Mouse (Mus musculus) embryonic facial prominence, embryonic 14.5 days (tissue): Measurements from ENCODE around the gene Zc4h2. TPM values are rescaled to one million over a fixed set of nuclear protein-coding genes. Genes with fewer than 3 reads are reported as not detected.

Experiments
- ATAC-seq: fragments of 200-750 bp; cut with Nextera tagmentation; 2 replicates; pipeline ENCODE4 v1.8.0; 2017; ENCODE audit warnings: low read depth, moderate number of reproducible peaks, moderate TSS enrichment
- DNase-seq: peaks from one replicate; pipeline ENCODE4 v3.0.0-alpha.2; 2015; ENCODE audit warnings: low spot score
- H3K27ac ChIP-seq: fragments of 300-500 bp; sonication (generic); replicated peaks from 2 replicates; pipeline ENCODE4 v1.5.1; 2014; ENCODE audit warnings: low read depth, mild to moderate bottlenecking, low read length, moderate library complexity
- H3K27me3 ChIP-seq: fragments of 300-500 bp; sonication (generic); replicated peaks from 2 replicates; pipeline ENCODE4 v1.6.1; 2014; ENCODE audit warnings: low read length; ENCODE audit not compliant: control insufficient read depth, insufficient read depth
- H3K36me3 ChIP-seq: fragments of 300-500 bp; sonication (generic); 2 replicates; pipeline ENCODE4 v1.6.1; 2014; ENCODE audit warnings: low read length, mixed read lengths; ENCODE audit not compliant: control insufficient read depth, insufficient read depth
- H3K4me1 ChIP-seq: fragments of 300-500 bp; sonication (generic); 2 replicates; pipeline ENCODE4 v1.6.1; 2014; ENCODE audit warnings: antibody characterized with exemption, low read length; ENCODE audit not compliant: control insufficient read depth, insufficient read depth
- H3K4me2 ChIP-seq: fragments of 300-500 bp; sonication (generic); 2 replicates; pipeline ENCODE4 v1.6.1; 2014; ENCODE audit warnings: low read depth, mild to moderate bottlenecking, low read length, moderate library complexity, mixed read lengths
- H3K4me3 ChIP-seq: fragments of 300-500 bp; sonication (generic); 2 replicates; pipeline ENCODE4 v1.5.1; 2014; ENCODE audit warnings: low read depth, mild to moderate bottlenecking, low read length
- H3K9ac ChIP-seq: fragments of 300-500 bp; sonication (generic); 2 replicates; pipeline ENCODE4 v1.6.1; 2014; ENCODE audit warnings: low read depth, mild to moderate bottlenecking, low read length, moderate library complexity, mixed read lengths
- H3K9me3 ChIP-seq: fragments of 300-500 bp; sonication (generic); 2 replicates; pipeline ENCODE4 v1.6.1; 2016; ENCODE audit warnings: low read length; ENCODE audit not compliant: control insufficient read depth
- WGBS: fragments of 180-500 bp; shearing (Covaris S2); extraction: QIAGEN DNeasy Blood & Tissue Kit; methylation state at CpG from one replicate; pipeline ENCODE4 v1.1.7; 2014; 5-methylcytosine and 5-hydroxymethylcytosine counted together
- polyA plus RNA-seq: library from polyadenylated mRNA; unstranded; fragments of >200 nt; fragmentation: Nextera tagmentation; extraction: Ambion mirVana; gene quantifications from 2 replicates; pipeline ENCODE4 v1.2.1, GENCODE M21; 2014

Zc4h2 gene
- 17.2 and 20.0 TPM in 2 replicates for polyA plus RNA-seq

DNA sequence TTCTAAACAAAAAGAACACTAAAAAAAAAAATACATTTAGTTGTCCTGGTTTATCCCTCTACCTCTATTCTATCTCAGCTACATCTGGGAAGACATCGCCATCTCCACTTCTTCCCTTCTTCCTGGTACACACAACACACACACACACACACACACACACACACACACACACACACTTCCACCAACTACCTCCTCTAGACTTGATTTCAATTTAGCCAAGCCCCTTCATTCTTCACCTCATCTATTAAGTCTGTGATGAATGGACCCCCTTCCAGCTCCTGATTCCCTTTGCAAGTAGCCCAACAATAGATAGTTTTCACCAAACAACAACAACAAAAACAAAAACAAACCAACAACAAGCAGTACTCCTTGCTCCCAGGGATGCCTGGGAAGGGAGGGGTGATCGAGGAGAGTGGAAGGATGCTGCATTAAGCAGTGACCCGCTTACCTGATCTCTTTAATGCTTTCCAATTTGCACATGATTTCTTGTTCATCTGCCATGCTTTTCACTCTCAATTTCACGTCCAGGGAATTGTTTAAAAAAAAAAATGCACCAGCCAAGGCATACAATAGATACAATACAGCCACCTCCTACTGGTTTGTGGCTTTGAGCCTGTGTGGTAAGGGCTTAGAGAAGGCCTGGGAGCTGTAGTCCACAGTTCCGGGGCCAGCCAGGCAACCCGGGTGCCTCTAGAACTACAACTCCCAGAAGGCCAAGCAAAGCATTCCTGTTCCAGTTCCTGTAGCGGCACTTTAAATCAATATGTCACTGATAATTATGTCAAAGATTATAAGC lies at the start of gene Zc4h2:
Gene Zc4h2, minus strand, starts transcription at position 706 of the 796 bp plus-strand sequence.
- Histone ChIP-seq H3K9ac (peak within 1 kb of the TSS; percentile 52), H3K36me3 (no peaks in the 10 kb centered on the region), H3K27me3 (no peaks in the 10 kb centered on the region), H3K4me2 (peak within 1 kb of the TSS; percentile 52), H3K4me1 (no peaks in the 10 kb centered on the region), H3K4me3 (peak within 1 kb of the TSS; percentile 45), H3K9me3 (no peaks in the 10 kb centered on the region), H3K27ac (0 out of 2 replicates have a peak within 1 kb of the TSS, but pooled peaks have one; percentile 45)
- ATAC-seq (peak; percentile 100), DNase-seq (peak; percentile 92)
- 14% methylated on average over 7 of the region's 7 CpGs for WGBS

DNA sequence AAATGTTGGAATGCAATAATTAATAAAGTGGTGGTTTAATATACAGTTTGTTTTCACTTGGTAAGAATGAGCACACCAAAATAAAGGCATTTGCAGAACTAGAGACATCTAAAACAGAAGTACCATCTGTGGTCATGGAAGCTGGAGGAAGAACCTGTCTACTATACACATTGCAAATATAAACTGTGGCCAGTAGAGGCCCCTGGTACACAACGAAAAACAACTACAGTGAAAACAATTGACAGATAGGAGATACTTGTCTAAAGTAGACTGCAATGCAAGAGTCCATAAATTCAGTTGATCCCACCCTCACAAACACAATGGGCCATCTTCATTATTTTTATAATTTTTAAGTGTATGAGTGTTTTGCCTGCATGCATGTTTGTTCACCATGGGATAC lies 28.8 kb upstream of the Zc4h2 start:
- Histone ChIP-seq H3K4me1 (no peaks in the 10 kb centered on the region), H3K36me3 (no peaks in the 10 kb centered on the region), H3K4me2 (no peak overlapping the region), H3K4me3 (no peak overlapping the region), H3K27me3 (no peaks in the 10 kb centered on the region), H3K27ac (no peak overlapping the region), H3K9ac (no peak overlapping the region), H3K9me3 (no peaks in the 10 kb centered on the region)
- ATAC-seq (no peak), DNase-seq (peak; percentile 0)
- 63% methylated on average over 1 of the region's 1 CpGs for WGBS

DNA sequence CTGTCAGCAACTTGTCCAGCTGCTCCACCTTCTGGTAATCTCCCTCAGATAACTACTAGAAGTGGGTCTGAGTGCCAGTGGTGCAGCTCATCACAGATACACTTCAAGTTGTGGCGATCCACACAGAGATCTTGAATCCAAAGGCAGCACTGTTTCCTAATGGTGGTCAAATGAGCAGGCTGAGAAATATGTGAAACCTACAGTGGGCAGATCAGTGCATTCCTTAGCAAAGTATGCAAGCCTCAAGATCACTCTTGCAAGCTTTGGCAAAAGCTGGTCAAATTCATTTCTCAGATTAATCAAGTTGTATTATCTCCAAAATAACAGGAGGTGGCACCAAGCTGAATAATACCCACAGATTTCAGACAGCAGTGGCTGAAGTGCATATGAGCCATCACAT lies 23.9 kb upstream of the Zc4h2 start:
- WGBS: 87% methylated on average over 1 of the region's 1 CpGs
- Histone ChIP-seq H3K4me2 (no peak overlapping the region), H3K36me3 (no peaks in the 10 kb centered on the region), H3K4me3 (no peak overlapping the region), H3K4me1 (no peaks in the 10 kb centered on the region), H3K27me3 (no peaks in the 10 kb centered on the region), H3K9ac (no peak overlapping the region), H3K27ac (no peak overlapping the region), H3K9me3 (no peaks in the 10 kb centered on the region)
- DNase-seq: no peak
- ATAC-seq: no peak

- H3K36me3 ChIP-seq: no peaks in the 10 kb centered on the region
- H3K4me2 ChIP-seq: peak overlapping the region; percentile 52
- peak overlapping the region; percentile 45 for H3K4me3 ChIP-seq
- peak overlapping the region; percentile 52 for H3K9ac ChIP-seq
- DNase-seq: no peak
- H3K9me3 ChIP-seq: no peaks in the 10 kb centered on the region
- 18% methylated on average over 12 of the region's 12 CpGs for WGBS
- no peaks in the 10 kb centered on the region for H3K4me1 ChIP-seq
- no peaks in the 10 kb centered on the region for H3K27me3 ChIP-seq
- ATAC-seq: peak; percentile 41; the same call in 1 of the 2 replicates
- 0 out of 2 replicates have a peak overlapping the region, but pooled peaks have one; percentile 45 for H3K27ac ChIP-seq
Observed at GRCm38 (mm10) chrX:95658600-95659084, 333 bp upstream of the Zc4h2 start.

- 65% methylated on average over 5 of the region's 5 CpGs for WGBS
- no peak for ATAC-seq
- Histone ChIP-seq H3K27ac (no peak overlapping the region), H3K36me3 (no peaks in the 10 kb centered on the region), H3K9me3 (no peaks in the 10 kb centered on the region), H3K4me3 (no peak overlapping the region), H3K9ac (no peak overlapping the region), H3K4me2 (no peak overlapping the region), H3K27me3 (no peaks in the 10 kb centered on the region), H3K4me1 (no peaks in the 10 kb centered on the region)
- DNase-seq: peak; percentile 1
Observed at GRCm38 (mm10) chrX:95600609-95601008, 57.7 kb downstream of the Zc4h2 start.

Other genes starting within 250 kb of the Zc4h2 start
- 9.1 and 9.9 TPM in 2 replicates for gene Amer1, start 213.6 kb downstream of the Zc4h2 start, polyA plus RNA-seq
- 0.33 and 0.75 TPM in 2 replicates for gene Asb12, start 100.5 kb downstream of the Zc4h2 start, polyA plus RNA-seq
- not detected in 2 replicates for gene Pfn5, start 100.4 kb downstream of the Zc4h2 start, polyA plus RNA-seq
- gene Zc3h12b, start 53.2 kb upstream of the Zc4h2 start, polyA plus RNA-seq: 3.0 and 3.7 TPM in 2 replicates